Mouse (Mus musculus): ENCODE measurements around the gene Gm11127. TPM values are rescaled to one million over a fixed set of nuclear protein-coding genes. Genes with fewer than 3 reads are reported as not detected.

Gene Gm11127
- polyA plus RNA-seq, 1 experiment = 0.18 TPM

DNA sequence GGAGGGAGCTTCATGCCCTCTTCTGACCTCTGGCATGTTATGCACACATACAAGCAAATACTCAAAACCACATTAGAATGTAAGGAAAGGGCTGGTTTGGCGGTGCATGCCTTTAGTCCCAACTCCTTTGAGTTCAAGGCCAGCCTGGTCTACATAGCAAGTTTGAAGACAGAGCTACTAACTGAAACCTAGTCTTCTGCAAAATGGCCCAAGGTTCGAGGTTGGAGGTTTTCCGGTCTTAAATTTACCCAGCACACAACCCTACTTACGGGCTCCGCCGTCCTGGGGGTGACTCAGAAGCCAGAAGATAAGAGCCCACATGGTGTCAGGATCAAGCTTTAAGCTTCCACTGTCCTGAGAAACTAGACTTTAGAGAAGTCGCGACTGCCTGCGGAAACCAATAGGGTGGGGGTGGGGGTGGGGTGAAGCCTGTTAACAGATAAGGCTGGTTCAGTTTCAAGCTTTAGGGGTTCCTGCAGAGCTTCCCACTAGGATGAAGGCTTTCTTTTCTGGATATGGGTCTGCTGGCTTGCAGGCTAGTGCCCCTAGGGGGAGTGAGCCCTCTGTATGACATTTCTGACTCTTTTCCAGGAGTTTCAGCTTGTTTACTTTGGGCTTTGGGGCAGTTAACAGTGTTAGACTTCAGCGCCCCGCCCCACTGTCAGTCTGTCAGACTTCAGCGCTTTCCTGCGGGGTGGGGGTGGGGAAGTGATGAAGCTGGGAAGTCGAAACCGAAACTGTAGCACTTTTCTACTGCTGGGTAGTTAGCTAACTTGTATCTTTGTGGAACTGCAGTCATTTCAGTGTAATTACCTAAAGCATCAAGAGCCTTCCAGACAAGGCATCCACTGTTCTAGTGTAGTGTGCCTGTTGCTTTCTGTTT, 37.7 kb downstream of the Gm11127 start, which contains the start of gene H2-T24:
Gene H2-T24, minus strand, starts transcription at position 370 of the 883 bp plus-strand sequence.
- Histone ChIP-seq H3K79me2 (ENCODE audit: control insufficient read depth, insufficient read depth) (peaks cover 91% of the 10 kb centered on the region), H3K4me3 (ENCODE audit: insufficient read depth, poor library complexity, severe bottlenecking) (no peak within 1 kb of the TSS), H3K36me3 (ENCODE audit: control insufficient read depth, insufficient read depth) (no peaks in the 10 kb centered on the region), H3K79me3 (ENCODE audit: low read depth) (peaks cover 63% of the 10 kb centered on the region), H3K27me3 (ENCODE audit: control insufficient read depth, insufficient read depth, insufficient read length) (no peaks in the 10 kb centered on the region), H3ac (ENCODE audit: control insufficient read depth, insufficient read length, low read depth) (no peak within 1 kb of the TSS)
- TF ChIP-seq MYOD1 (IDR thresholded peaks at IDR 0.05; ENCODE audit: control insufficient read depth, insufficient read length, low read depth) (no peak), MAX (IDR thresholded peaks at IDR 0.05) (no peak), MYOG (IDR thresholded peaks at IDR 0.05; ENCODE audit: control insufficient read depth, extremely low read depth, insufficient read length) (no peak)

- peaks cover 91% of the 10 kb centered on the region for H3K79me2 ChIP-seq (ENCODE audit: control insufficient read depth, insufficient read depth)
- peaks cover 64% of the 10 kb centered on the region for H3K79me3 ChIP-seq (ENCODE audit: low read depth)
- no peaks in the 10 kb centered on the region for H3K36me3 ChIP-seq (ENCODE audit: control insufficient read depth, insufficient read depth)
- H3K27me3 ChIP-seq (ENCODE audit: control insufficient read depth, insufficient read depth, insufficient read length) = no peaks in the 10 kb centered on the region
- H3ac ChIP-seq (ENCODE audit: control insufficient read depth, insufficient read length, low read depth) = no peak overlapping the region
- no peak overlapping the region for H3K4me3 ChIP-seq (ENCODE audit: insufficient read depth, poor library complexity, severe bottlenecking)
- TF ChIP-seq FOSL1 (IDR thresholded peaks at IDR 0.05; ENCODE audit: insufficient read depth, low read length, poor library complexity, severe bottlenecking) = no peak
- no peak for TF ChIP-seq USF1 (IDR thresholded peaks at IDR 0.05; ENCODE audit: low read depth)
- TF ChIP-seq MYOG (IDR thresholded peaks at IDR 0.05; ENCODE audit: control insufficient read depth, extremely low read depth, insufficient read length) = no peak
- TF ChIP-seq MAX (IDR thresholded peaks at IDR 0.05) = no peak
- TF ChIP-seq CTCF (IDR thresholded peaks at IDR 0.05; ENCODE audit: control insufficient read depth, insufficient read depth, insufficient read length) = no peak
- no peak for TF ChIP-seq CEBPB (IDR thresholded peaks at IDR 0.05; ENCODE audit: low read depth)
- no peak for TF ChIP-seq MYOD1 (IDR thresholded peaks at IDR 0.05; ENCODE audit: control insufficient read depth, insufficient read length, low read depth)
These were observed 38.7 kb downstream of the Gm11127 start for GRCm38 (mm10) chr17:36019519-36019918.

DNA sequence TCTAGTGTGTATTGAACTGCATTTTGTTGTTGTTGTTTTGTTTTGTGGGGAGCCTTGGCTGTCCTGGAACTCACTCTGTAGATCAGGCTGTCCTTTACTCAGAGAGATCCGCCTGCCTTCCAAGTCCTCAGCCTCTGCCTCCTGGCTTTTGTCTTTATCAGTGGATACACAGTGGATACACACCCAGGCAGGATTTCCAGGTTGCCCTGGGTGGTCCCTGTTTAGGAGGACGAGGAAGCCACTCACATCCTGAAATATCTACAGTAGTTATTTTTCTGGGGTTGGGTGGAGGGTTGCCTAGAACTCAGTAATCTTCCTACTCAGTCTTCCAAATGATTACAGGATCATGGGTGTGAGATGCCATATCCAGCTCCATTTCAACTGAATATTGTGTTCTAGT, 39.2 kb downstream of the Gm11127 start:
- no peaks in the 10 kb centered on the region for H3K36me3 ChIP-seq (ENCODE audit: control insufficient read depth, insufficient read depth)
- TF ChIP-seq FOSL1 (IDR thresholded peaks at IDR 0.05; ENCODE audit: insufficient read depth, low read length, poor library complexity, severe bottlenecking) = no peak
- no peak for TF ChIP-seq MAX (IDR thresholded peaks at IDR 0.05)
- no peak for TF ChIP-seq MYOD1 (IDR thresholded peaks at IDR 0.05; ENCODE audit: control insufficient read depth, insufficient read length, low read depth)
- no peak for TF ChIP-seq MYOG (IDR thresholded peaks at IDR 0.05; ENCODE audit: control insufficient read depth, extremely low read depth, insufficient read length)
- TF ChIP-seq CEBPB (IDR thresholded peaks at IDR 0.05; ENCODE audit: low read depth) = no peak
- no peak for TF ChIP-seq USF1 (IDR thresholded peaks at IDR 0.05; ENCODE audit: low read depth)
- no peak for TF ChIP-seq CTCF (IDR thresholded peaks at IDR 0.05; ENCODE audit: control insufficient read depth, insufficient read depth, insufficient read length)
- peaks cover 95% of the 10 kb centered on the region for H3K79me2 ChIP-seq (ENCODE audit: control insufficient read depth, insufficient read depth)
- H3K4me3 ChIP-seq (ENCODE audit: insufficient read depth, poor library complexity, severe bottlenecking) = no peak overlapping the region
- peaks cover 67% of the 10 kb centered on the region for H3K79me3 ChIP-seq (ENCODE audit: low read depth)
- H3K27me3 ChIP-seq (ENCODE audit: control insufficient read depth, insufficient read depth, insufficient read length) = no peaks in the 10 kb centered on the region
- no peak overlapping the region for H3ac ChIP-seq (ENCODE audit: control insufficient read depth, insufficient read length, low read depth)

DNA sequence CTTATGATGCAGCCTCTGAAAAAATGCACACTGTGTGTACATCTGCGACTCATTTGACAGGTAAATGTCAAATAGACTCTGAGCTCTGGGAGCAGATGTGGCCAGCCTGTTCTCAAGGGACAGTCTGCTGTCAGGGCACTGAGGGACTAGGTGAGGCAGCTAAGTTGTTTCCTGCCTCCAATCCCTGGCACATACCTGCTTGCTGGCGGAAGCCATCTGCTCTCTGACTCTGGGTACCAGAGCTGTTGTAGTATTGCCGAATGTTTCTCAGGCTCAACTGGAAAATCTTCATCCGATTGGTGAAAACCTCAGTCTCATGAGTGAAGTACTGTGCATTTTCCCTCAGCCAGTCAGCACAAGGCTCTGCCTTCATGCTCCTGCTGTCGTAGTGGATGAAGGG, 41.1 kb downstream of the Gm11127 start:
- peaks cover 53% of the 10 kb centered on the region for H3K79me3 ChIP-seq (ENCODE audit: low read depth)
- no peak overlapping the region for H3ac ChIP-seq (ENCODE audit: control insufficient read depth, insufficient read length, low read depth)
- TF ChIP-seq CEBPB (IDR thresholded peaks at IDR 0.05; ENCODE audit: low read depth) = no peak
- no peak for TF ChIP-seq MYOD1 (IDR thresholded peaks at IDR 0.05; ENCODE audit: control insufficient read depth, insufficient read length, low read depth)
- no peak for TF ChIP-seq MYOG (IDR thresholded peaks at IDR 0.05; ENCODE audit: control insufficient read depth, extremely low read depth, insufficient read length)
- no peak for TF ChIP-seq USF1 (IDR thresholded peaks at IDR 0.05; ENCODE audit: low read depth)
- no peak for TF ChIP-seq MAX (IDR thresholded peaks at IDR 0.05)
- no peak for TF ChIP-seq CTCF (IDR thresholded peaks at IDR 0.05; ENCODE audit: control insufficient read depth, insufficient read depth, insufficient read length)
- TF ChIP-seq FOSL1 (IDR thresholded peaks at IDR 0.05; ENCODE audit: insufficient read depth, low read length, poor library complexity, severe bottlenecking) = no peak

DNA sequence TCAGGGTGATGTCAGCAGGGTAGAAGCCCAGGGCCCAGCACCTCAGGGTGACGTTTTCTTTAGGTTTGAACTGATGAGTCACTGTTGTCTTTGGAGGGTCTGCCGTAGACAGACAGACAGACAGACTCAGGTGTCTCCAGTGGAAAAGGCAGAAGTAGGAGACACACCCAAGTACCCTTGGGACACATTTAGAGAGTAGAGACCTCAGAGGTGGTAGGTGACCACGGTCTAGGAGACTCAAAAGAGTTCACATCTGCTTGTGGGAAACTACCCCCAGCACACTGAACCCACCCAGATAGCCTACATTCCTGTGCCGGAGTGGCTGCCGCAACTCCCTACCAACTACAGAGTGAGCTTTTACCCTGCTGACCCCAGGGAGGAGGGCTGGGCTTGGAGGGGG, 43.2 kb downstream of the Gm11127 start:
- TF ChIP-seq MAX (IDR thresholded peaks at IDR 0.05) (no peak), MYOD1 (IDR thresholded peaks at IDR 0.05; ENCODE audit: control insufficient read depth, insufficient read length, low read depth) (no peak), USF1 (IDR thresholded peaks at IDR 0.05; ENCODE audit: low read depth) (no peak), CEBPB (IDR thresholded peaks at IDR 0.05; ENCODE audit: low read depth) (no peak), CTCF (IDR thresholded peaks at IDR 0.05; ENCODE audit: control insufficient read depth, insufficient read depth, insufficient read length) (no peak), FOSL1 (IDR thresholded peaks at IDR 0.05; ENCODE audit: insufficient read depth, low read length, poor library complexity, severe bottlenecking) (no peak), MYOG (IDR thresholded peaks at IDR 0.05; ENCODE audit: control insufficient read depth, extremely low read depth, insufficient read length) (no peak)
- Histone ChIP-seq H3K79me3 (ENCODE audit: low read depth) (peaks cover 38% of the 10 kb centered on the region), H3K79me2 (ENCODE audit: control insufficient read depth, insufficient read depth) (peaks cover 60% of the 10 kb centered on the region), H3ac (ENCODE audit: control insufficient read depth, insufficient read length, low read depth) (no peak overlapping the region), H3K27me3 (ENCODE audit: control insufficient read depth, insufficient read depth, insufficient read length) (no peaks in the 10 kb centered on the region), H3K4me3 (ENCODE audit: insufficient read depth, poor library complexity, severe bottlenecking) (no peak overlapping the region), H3K36me3 (ENCODE audit: control insufficient read depth, insufficient read depth) (no peaks in the 10 kb centered on the region)

More for the DNA sequence above, 41.1 kb downstream of the Gm11127 start:
- Histone ChIP-seq H3K79me2 (ENCODE audit: control insufficient read depth, insufficient read depth) (peaks cover 81% of the 10 kb centered on the region), H3K27me3 (ENCODE audit: control insufficient read depth, insufficient read depth, insufficient read length) (no peaks in the 10 kb centered on the region), H3K36me3 (ENCODE audit: control insufficient read depth, insufficient read depth) (no peaks in the 10 kb centered on the region), H3K4me3 (ENCODE audit: insufficient read depth, poor library complexity, severe bottlenecking) (no peak overlapping the region)

Other genes starting within 250 kb of the Gm11127 start
- gene Ier3, start 236.7 kb downstream of the Gm11127 start, polyA plus RNA-seq (2012; fragmentation: generic; extraction: Trizol) = 55.2 TPM
- gene Flot1, start 235.1 kb downstream of the Gm11127 start, polyA plus RNA-seq (2012; fragmentation: generic; extraction: Trizol) = 57.2 TPM
- gene Tubb5, start 220.1 kb downstream of the Gm11127 start, polyA plus RNA-seq (2012; fragmentation: generic; extraction: Trizol) = 1,881 TPM
- gene Mdc1, start 216.9 kb downstream of the Gm11127 start, polyA plus RNA-seq (2012; fragmentation: generic; extraction: Trizol) = 16.6 TPM
- gene Nrm, start 197.1 kb downstream of the Gm11127 start, polyA plus RNA-seq (2012; fragmentation: generic; extraction: Trizol) = 25.5 TPM
- gene Ppp1r18, start 192.8 kb downstream of the Gm11127 start, polyA plus RNA-seq (2012; fragmentation: generic; extraction: Trizol) = 84.2 TPM
- gene Dhx16, start 178.6 kb downstream of the Gm11127 start, polyA plus RNA-seq (2012; fragmentation: generic; extraction: Trizol) = 42.4 TPM
- 36.0 TPM for gene 2310061I04Rik, start 160.9 kb downstream of the Gm11127 start, polyA plus RNA-seq (2012; fragmentation: generic; extraction: Trizol)
- 13.1 TPM for gene Atat1, start 148.3 kb downstream of the Gm11127 start, polyA plus RNA-seq (2012; fragmentation: generic; extraction: Trizol)
- 153 TPM for gene Mrps18b, start 142.0 kb downstream of the Gm11127 start, polyA plus RNA-seq (2012; fragmentation: generic; extraction: Trizol)
- 33.1 TPM for gene Ppp1r10, start 141.9 kb downstream of the Gm11127 start, polyA plus RNA-seq (2012; fragmentation: generic; extraction: Trizol)
- 82.6 TPM for gene Abcf1, start 88.6 kb downstream of the Gm11127 start, polyA plus RNA-seq (2012; fragmentation: generic; extraction: Trizol)
- gene Gnl1, start 78.5 kb downstream of the Gm11127 start, polyA plus RNA-seq (2012; fragmentation: generic; extraction: Trizol) = 71.7 TPM
- 13.7 TPM for gene Prr3, start 78.1 kb downstream of the Gm11127 start, polyA plus RNA-seq (2012; fragmentation: generic; extraction: Trizol)
- 0.16 TPM for gene H2-T24, start 37.8 kb downstream of the Gm11127 start, polyA plus RNA-seq (2012; fragmentation: generic; extraction: Trizol)
- gene H2-T23, start 25.5 kb downstream of the Gm11127 start, polyA plus RNA-seq (2012; fragmentation: generic; extraction: Trizol) = 7.0 TPM
- gene H2-T22, start 15.6 kb downstream of the Gm11127 start, polyA plus RNA-seq (2012; fragmentation: generic; extraction: Trizol) = 21.7 TPM
- not detected for gene Gm6034, start 15.4 kb downstream of the Gm11127 start, polyA plus RNA-seq (2012; fragmentation: generic; extraction: Trizol)
- not detected for gene Gm19684, start 63.3 kb upstream of the Gm11127 start, polyA plus RNA-seq (2012; fragmentation: generic; extraction: Trizol)
- gene Gm7030, start 71.1 kb upstream of the Gm11127 start, polyA plus RNA-seq (2012; fragmentation: generic; extraction: Trizol) = not detected
- not detected for gene Gm8909, start 110.2 kb upstream of the Gm11127 start, polyA plus RNA-seq (2012; fragmentation: generic; extraction: Trizol)
- gene H2-T3, start 131.9 kb upstream of the Gm11127 start, polyA plus RNA-seq (2012; fragmentation: generic; extraction: Trizol) = not detected
- 61.2 TPM for gene Rpp21, start 199.7 kb upstream of the Gm11127 start, polyA plus RNA-seq (2012; fragmentation: generic; extraction: Trizol)
- gene Trim39, start 213.9 kb upstream of the Gm11127 start, polyA plus RNA-seq (2012; fragmentation: generic; extraction: Trizol) = 5.1 TPM
- gene H2-M10.2, start 228.1 kb upstream of the Gm11127 start, polyA plus RNA-seq (2012; fragmentation: generic; extraction: Trizol) = not detected

Measured in C2C12 (cell line).